Mouse (Mus musculus): ENCODE data around the gene Dcaf12.

DNA sequence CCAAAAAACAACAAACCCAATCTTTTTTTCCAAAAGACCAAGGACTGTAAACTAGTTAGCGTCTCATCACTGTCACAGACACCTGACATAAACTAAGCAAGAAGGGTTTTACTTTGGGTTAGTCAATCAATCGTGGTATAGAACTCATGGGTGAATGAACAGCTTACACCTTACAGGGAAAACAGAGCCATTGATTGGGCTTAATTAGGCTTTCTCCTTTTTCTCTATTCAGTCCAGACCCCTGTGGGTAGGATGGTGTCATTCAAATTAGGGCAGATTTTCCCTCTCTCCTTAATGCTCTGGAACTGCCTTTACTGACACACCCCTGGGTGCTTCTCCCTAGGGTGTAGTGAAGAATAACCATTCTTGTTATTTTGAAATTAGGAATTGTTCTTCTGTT is 42.5 kb upstream of the Dcaf12 start:
- TF ChIP-seq FLI1 (IDR thresholded peaks at IDR 0.05; ENCODE audit: low read length) (no peak), GATA1 (IDR thresholded peaks at IDR 0.05; ENCODE audit: borderline replicate concordance, low read length) (no peak)
